Mouse (Mus musculus): Measurements from ENCODE around the gene 2010111I01Rik.

DNA sequence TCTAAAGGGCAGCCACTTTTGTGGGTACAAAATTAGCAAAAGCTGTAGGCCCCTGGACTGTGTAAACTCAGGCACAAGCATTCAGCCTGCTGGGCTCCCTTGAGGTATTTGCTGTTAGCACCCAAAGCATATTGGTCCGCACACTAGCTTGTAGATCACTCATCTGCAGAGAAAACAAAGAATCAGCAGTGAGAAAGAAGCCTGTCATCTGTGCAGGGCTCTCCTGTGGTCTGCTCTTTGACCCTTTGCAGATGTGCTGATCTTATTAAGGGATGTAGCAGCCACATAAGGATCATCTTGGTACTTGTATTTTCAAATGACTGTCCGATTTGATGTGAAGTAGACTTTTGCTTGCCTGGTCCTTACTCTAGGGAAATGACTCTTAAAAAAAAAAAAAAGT, 126.6 kb downstream of the 2010111I01Rik start:
- no peak for TF ChIP-seq CTCF (conservative IDR thresholded peaks at IDR 0.05; ENCODE audit: insufficient read depth, insufficient read length, low read depth, low read length)
- no peak for TF ChIP-seq POLR2A (IDR thresholded peaks at IDR 0.05; ENCODE audit: low read depth, low read length)

All from kidney, adult 2 months (tissue).